Mouse (Mus musculus) E14TG2a.4 (cell line): ENCODE results near the gene Gm49337.

Source experiments
- CTCF ChIP-seq: conservative IDR thresholded peaks from 2 replicates; pipeline ENCODE4 v1.5.1; 2014; ENCODE audit warnings: low read length
- NANOG ChIP-seq: IDR thresholded peaks from 2 replicates; pipeline ENCODE4 v1.6.1; 2014; ENCODE audit warnings: borderline replicate concordance, low read length, mixed read lengths
- POU5F1 ChIP-seq: IDR thresholded peaks from 2 replicates; pipeline ENCODE4 v1.6.1; 2014; ENCODE audit warnings: low read length, borderline replicate concordance

GRCm38 (mm10) chr4:116168617-116169352 is 4.4 kb upstream of the Gm49337 start:
- TF ChIP-seq CTCF = peak; percentile 50
- TF ChIP-seq NANOG = no peak
- no peak for TF ChIP-seq POU5F1
